Mouse (Mus musculus) heart, postnatal 14 days (tissue): ENCODE data around the gene Ly6g6c. TPM values are rescaled to one million over a fixed set of nuclear protein-coding genes. Genes with fewer than 3 reads are reported as not detected.
"Not testable (repeated sequence)": the region's sequence is repeated elsewhere in the genome, so short reads cannot be mapped to it uniquely, and the experiment has no call there.

Source experiments
- DNase-seq, 2 experiments: peaks; one replicate each; pipeline ENCODE4 v3.0.0; 2021 to 2022
- intact Hi-C: fragments of 180-260 bp; cut with DNase I; formaldehyde crosslinking; loops from one replicate; pipeline ENCODE4 v1.15.1; 2025
- total RNA-seq, 2 experiments: library from RNA; stranded (reverse); gene quantifications; 2 replicates each; pipeline ENCODE4 v1.2.3; 2021

The Ly6g6c gene
- total RNA-seq, 2 experiments from 2014 or later: not detected

GRCm38 (mm10) chr17:35029691-35030532 lies 35.3 kb upstream of the Ly6g6c start:
- intact Hi-C loops: no loop called here
- DNase-seq: no peak

GRCm38 (mm10) chr17:35031272-35031671 lies 33.9 kb upstream of the Ly6g6c start:
- no peak for DNase-seq
- intact Hi-C loops: no loop called here

GRCm38 (mm10) chr17:35031880-35032279 lies 33.3 kb upstream of the Ly6g6c start:
- DNase-seq: no peak
- intact Hi-C loops: no loop called here

GRCm38 (mm10) chr17:35032323-35032870 lies 32.8 kb upstream of the Ly6g6c start:
- intact Hi-C loops: no loop called here
- DNase-seq: no peak

GRCm38 (mm10) chr17:35033703-35034102 lies 31.5 kb upstream of the Ly6g6c start:
- intact Hi-C loops: not testable (repeated sequence)

GRCm38 (mm10) chr17:35034896-35035295 lies 30.3 kb upstream of the Ly6g6c start:
- intact Hi-C loops: no loop called here
- no peak for DNase-seq

More at GRCm38 (mm10) chr17:35033703-35034102, 31.5 kb upstream of the Ly6g6c start:
- not testable (repeated sequence) for DNase-seq

GRCm38 (mm10) chr17:35039121-35039873 lies 25.9 kb upstream of the Ly6g6c start:
- no peak for DNase-seq
- intact Hi-C loops: no loop called here

- intact Hi-C loops: loop anchor here (2.0 kb wide), 1 partner anchor 21 kb away; no protein-coding TSS in a partner anchor
- DNase-seq: no peak
Measured at GRCm38 (mm10) chr17:35043794-35044193, 21.4 kb upstream of the Ly6g6c start.

- intact Hi-C loops: loop anchor here (2.0 kb wide), 1 partner anchor 22 kb away; no protein-coding TSS in a partner anchor
- no peak for DNase-seq
Measured at GRCm38 (mm10) chr17:35044904-35045806, 20.0 kb upstream of the Ly6g6c start.

GRCm38 (mm10) chr17:35045807-35046680 lies 19.1 kb upstream of the Ly6g6c start:
- DNase-seq: no peak
- intact Hi-C loops: loop anchor here (2.0 kb wide), 1 partner anchor 23 kb away; no protein-coding TSS in a partner anchor

- intact Hi-C loops: no loop called here
- peak; percentile 97 for DNase-seq
Measured at GRCm38 (mm10) chr17:35046681-35047455, 18.3 kb upstream of the Ly6g6c start, which contains the start of gene Msh5. Gene Msh5 (minus strand): TSS chr17:35046745.

- intact Hi-C loops: no loop called here
- DNase-seq: no peak
Measured at GRCm38 (mm10) chr17:35047688-35048087, 17.5 kb upstream of the Ly6g6c start.

GRCm38 (mm10) chr17:35048149-35048931 lies 16.8 kb upstream of the Ly6g6c start:
- intact Hi-C loops: no loop called here
- peak in 1 of 2 experiments; percentile 45 for DNase-seq

- no peak for DNase-seq
- intact Hi-C loops: no loop called here
Measured at GRCm38 (mm10) chr17:35048932-35049440, 16.2 kb upstream of the Ly6g6c start.

- peak; percentile 61 to 67 for DNase-seq
- intact Hi-C loops: no loop called here
Measured at GRCm38 (mm10) chr17:35049561-35050016, 15.6 kb upstream of the Ly6g6c start, which contains the start of gene Clic1. Gene Clic1 (plus strand): TSS chr17:35049966.

GRCm38 (mm10) chr17:35050126-35050750 lies 14.9 kb upstream of the Ly6g6c start:
- intact Hi-C loops: no loop called here
- DNase-seq: peak; percentile 82 to 83
